Comparison of ENCODE assay signal across 20 mouse cellular contexts in genomic region chr2:11714535-11714934, GRCm38 (mm10). TPM values are rescaled to one million over a fixed set of nuclear protein-coding genes. Genes with fewer than 3 reads are reported as not detected.
A peak's percentile ranks its signal among the peaks of the same experiment; 100 is the strongest.
DNase-seq lines count a peak whose midpoint lies in the region; ATAC-seq and TF ChIP-seq lines count a peak whose summit lies in the region.
"Had no signal": no experiment of that assay in that cellular context is flagged by ENCODE, and none has a peak within 500 bp of the region (broad histone marks: within the 10 kb centered on the region; RNA-seq: fewer than 3 reads in every experiment).

No protein-coding gene starts in this region.

- H3K27ac ChIP-seq in forebrain, embryonic 14.5 days (ENCODE audit: low read depth, low read length) = no peak overlapping the region
- H3K27ac ChIP-seq in forebrain, embryonic 15.5 days (replicated peaks) = no peak overlapping the region
- no peak overlapping the region for H3K27ac ChIP-seq in left cerebral cortex, adult 2 months
- H3K27ac ChIP-seq: embryonic facial prominence, embryonic 15.5 days; heart, embryonic 15.5 days; hindbrain, embryonic 13.5 days; limb, embryonic 10.5 days; liver, embryonic 14.5 days; stomach, postnatal 0 days had no signal

- no peaks in the 10 kb centered on the region for H3K9me3 ChIP-seq in forebrain, embryonic 14.5 days (replicated peaks; ENCODE audit: control insufficient read depth, low read length)
- H3K9me3 ChIP-seq in forebrain, embryonic 15.5 days = no peaks in the 10 kb centered on the region
- H3K9me3 ChIP-seq: embryonic facial prominence, embryonic 15.5 days; heart, embryonic 15.5 days; hindbrain, embryonic 13.5 days; limb, embryonic 10.5 days had no signal

- H3K4me2 ChIP-seq in forebrain, embryonic 14.5 days (ENCODE audit: low read length) = no peak overlapping the region
- H3K4me2 ChIP-seq in forebrain, embryonic 15.5 days (replicated peaks) = no peak overlapping the region
- H3K4me2 ChIP-seq: embryonic facial prominence, embryonic 15.5 days; heart, embryonic 15.5 days; hindbrain, embryonic 13.5 days had no signal

- no peak overlapping the region for H3K4me3 ChIP-seq in forebrain, embryonic 14.5 days (ENCODE audit: low read depth, low read length)
- H3K4me3 ChIP-seq in forebrain, embryonic 15.5 days = no peak overlapping the region
- H3K4me3 ChIP-seq in left cerebral cortex, adult 2 months = no peak overlapping the region
- H3K4me3 ChIP-seq: embryonic facial prominence, embryonic 15.5 days; heart, embryonic 15.5 days; hindbrain, embryonic 13.5 days; limb, embryonic 10.5 days had no signal

- peak; percentile 67; the same call in 1 of the 2 replicates for ATAC-seq in forebrain, embryonic 14.5 days
- ATAC-seq in forebrain, embryonic 15.5 days (replicated peaks) = no peak; the same call in 1 of the 2 replicates
- ATAC-seq: Patski had no signal

- peak; percentile 55 for DNase-seq in forebrain, embryonic 14.5 days (ENCODE audit: low spot score)
- DNase-seq in left cerebral cortex, adult 11 months (ENCODE audit: low spot score) = peak; percentile 15
- DNase-seq in left cerebral cortex, adult 2 months (ENCODE audit: extremely low spot score in 1 of 2, low spot score in 2 of 2) = no peak
- DNase-seq in layer of hippocampus, postnatal 36 days = peak; percentile 3 to 16
- peak; percentile 3 for DNase-seq in right cerebral cortex, postnatal 4 days
- no peak for DNase-seq in heart, postnatal 4 days
- DNase-seq: cerebellum, adult 11-12 months; heart, adult 18-20 months; kidney, adult 11 months; kidney, postnatal 10 days; lung, postnatal 10 days; thymus, postnatal 25 days had no signal

- H3K36me3 ChIP-seq in forebrain, embryonic 14.5 days (ENCODE audit: control insufficient read depth, insufficient read depth, low read length) = no peaks in the 10 kb centered on the region
- H3K36me3 ChIP-seq in forebrain, embryonic 15.5 days = no peaks in the 10 kb centered on the region
- H3K36me3 ChIP-seq: embryonic facial prominence, embryonic 15.5 days; hindbrain, embryonic 13.5 days; limb, embryonic 10.5 days had no signal

- H3K9ac ChIP-seq in forebrain, embryonic 14.5 days (ENCODE audit: low read length) = no peak overlapping the region
- no peak overlapping the region for H3K9ac ChIP-seq in forebrain, embryonic 15.5 days (replicated peaks)
- H3K9ac ChIP-seq: embryonic facial prominence, embryonic 15.5 days; heart, embryonic 15.5 days; hindbrain, embryonic 13.5 days; liver, embryonic 14.5 days had no signal

- intact Hi-C loops in left cerebral cortex, adult 2 months (cut with DNase I) = no loop called here

- H3K4me1 ChIP-seq in forebrain, embryonic 14.5 days (ENCODE audit: control insufficient read depth, insufficient read depth, low read length) = no peaks in the 10 kb centered on the region
- H3K4me1 ChIP-seq in forebrain, embryonic 15.5 days = no peaks in the 10 kb centered on the region
- H3K4me1 ChIP-seq: embryonic facial prominence, embryonic 15.5 days; hindbrain, embryonic 13.5 days; limb, embryonic 10.5 days had no signal

- no peak for TF ChIP-seq CTCF in left cerebral cortex, adult 2 months (IDR thresholded peaks at IDR 0.05)

- WGBS in forebrain, embryonic 14.5 days = 80% methylated on average over 4 of the region's 4 CpGs
- WGBS in forebrain, embryonic 15.5 days = 69% methylated on average over 4 of the region's 4 CpGs

- no peaks in the 10 kb centered on the region for H3K27me3 ChIP-seq in forebrain, embryonic 14.5 days (replicated peaks; ENCODE audit: control insufficient read depth, insufficient read depth, low read length)
- no peaks in the 10 kb centered on the region for H3K27me3 ChIP-seq in forebrain, embryonic 15.5 days
- H3K27me3 ChIP-seq: embryonic facial prominence, embryonic 15.5 days; heart, embryonic 15.5 days; hindbrain, embryonic 13.5 days; Patski had no signal

RNA-seq across cellular contexts. Expression of gene Il15ra, which starts 9.4 kb away (rescaled TPM):
- 0.53 and 0.63 TPM in 2 replicates for polyA plus RNA-seq in forebrain, embryonic 14.5 days (2014; fragmentation: Nextera tagmentation; extraction: Ambion mirVana)
- 0.74 and 0.86 TPM in 2 replicates for polyA plus RNA-seq in forebrain, embryonic 15.5 days (2015; fragmentation: Nextera tagmentation; extraction: Ambion mirVana)
- total RNA-seq in left cerebral cortex, adult 2 months (2021) = 10 to 100 TPM; 10.3 to 11.8 TPM
- total RNA-seq in layer of hippocampus, postnatal 36 days (2021) = 1 to 10 TPM; 5.3 to 8.4 TPM
- total RNA-seq in heart, postnatal 4 days (2021) = 10 to 100 TPM; 15.6 to 20.0 TPM

Comparison
In these comparisons a context has a peak if more than half of its experiments do, and no peak if none do; other contexts are left out.
1. DNase-seq: peak in forebrain, embryonic 14.5 days (single experiment), left cerebral cortex, adult 11 months (single experiment), layer of hippocampus, postnatal 36 days (2 of 2) and right cerebral cortex, postnatal 4 days (single experiment); none in left cerebral cortex, adult 2 months (0 of 2) and heart, postnatal 4 days (single experiment).